Mouse (Mus musculus) spleen, adult 2 months (tissue): ENCODE measurements around the gene Plekhg4.

Source experiments
- CTCF ChIP-seq: fragments of 200-500 bp; IDR thresholded peaks from 2 replicates; pipeline ENCODE4 v1.5.1; 2011; ENCODE audit warnings: mild to moderate bottlenecking, inconsistent platforms; ENCODE audit not compliant: insufficient read depth, insufficient read length, insufficient replicate concordance; ENCODE audit errors: extremely low read depth
- POLR2A ChIP-seq: fragments of 200-500 bp; IDR thresholded peaks from 2 replicates; pipeline ENCODE4 v1.6.1; 2011; ENCODE audit warnings: low read depth, low read length, inconsistent platforms

DNA sequence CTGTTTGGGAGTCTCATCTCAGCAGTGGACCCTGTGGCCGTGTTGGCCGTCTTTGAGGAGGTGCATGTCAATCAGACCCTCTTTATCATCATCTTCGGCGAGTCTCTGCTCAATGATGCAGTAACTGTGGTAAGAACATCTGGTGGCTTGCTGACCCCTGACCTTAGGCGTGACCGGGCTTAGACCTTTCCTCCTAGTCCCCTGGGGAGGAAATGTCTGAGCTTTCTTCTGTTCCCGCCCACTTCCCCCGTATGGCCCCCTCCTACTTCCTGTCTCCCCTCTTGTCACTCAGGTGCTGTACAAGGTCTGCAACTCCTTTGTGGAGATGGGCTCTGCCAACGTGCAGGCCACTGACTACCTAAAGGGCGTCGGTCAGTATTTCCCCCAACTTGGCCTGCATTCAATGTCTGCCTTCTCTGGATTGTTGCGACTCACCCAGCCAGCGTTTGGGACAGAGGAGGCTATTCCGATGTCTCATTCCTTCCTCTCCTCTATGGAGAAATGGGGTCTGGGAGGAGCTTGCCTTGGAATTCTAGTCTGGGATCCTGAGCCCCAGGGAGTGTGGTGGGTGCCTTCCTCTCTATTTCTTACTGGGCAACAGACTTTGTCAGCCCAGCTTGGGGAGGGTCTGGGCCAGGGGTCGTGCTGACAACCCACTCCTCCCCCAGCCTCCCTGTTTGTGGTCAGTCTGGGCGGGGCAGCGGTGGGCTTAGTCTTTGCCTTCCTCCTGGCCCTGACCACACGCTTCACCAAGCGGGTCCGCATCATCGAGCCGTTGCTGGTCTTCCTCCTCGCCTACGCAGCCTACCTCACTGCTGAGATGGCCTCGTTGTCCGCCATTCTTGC lies 17.7 kb upstream of the Plekhg4 start:
- no peak for TF ChIP-seq CTCF
- TF ChIP-seq POLR2A, result no peak
